Mouse (Mus musculus) mouse embryonic stem cell (cell line): ENCODE results near the gene Gm17581.
"Not testable (repeated sequence)": the region's sequence is repeated elsewhere in the genome, so short reads cannot be mapped to it uniquely, and the experiment has no call there.

ENCODE experiments used
- in situ Hi-C, 2 experiments: fragments of 300-500 bp; cut with MboI; formaldehyde crosslinking; loops; 1 replicate in 1 of 2; 3 replicates in 1 of 2; pipeline ENCODE4 v1.14.3; 2019 to 2020; ENCODE audit warnings: low sequenced_read_pairs in 2 of 2, low pct_unique_long_range_greater_than_20kb in 1 of 2, mixed read lengths in 1 of 2; ENCODE audit not compliant: unreplicated experiment in 1 of 2

Gene Gm17581

DNA sequence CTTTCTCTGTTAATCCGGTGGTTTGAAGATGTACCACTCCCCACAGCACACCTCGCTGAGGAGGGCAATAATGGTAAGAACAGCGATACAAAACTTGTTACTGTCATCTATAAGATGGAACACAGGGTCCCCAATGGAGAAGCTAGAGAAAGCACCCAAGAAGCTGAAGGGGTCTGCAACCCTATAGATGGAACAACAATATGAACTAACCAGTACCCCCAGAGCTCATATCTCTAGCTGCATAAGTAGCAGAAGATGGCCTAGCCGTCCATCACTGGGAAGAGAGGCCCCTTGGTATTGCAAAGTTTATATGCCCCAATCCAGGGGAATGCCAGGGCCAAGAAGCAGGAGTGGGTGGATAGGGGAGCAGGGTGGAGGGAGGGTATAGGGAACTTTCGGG lies at the start of gene Gm17581:
Gm17581 (minus strand) TSS at position 101 of the 400 bp plus-strand sequence.
- in situ Hi-C loops: not testable (repeated sequence)

GRCm38 (mm10) chr2:155784534-155784933 lies 48.9 kb upstream of the Gm17581 start:
- in situ Hi-C loops: no loop called here

GRCm38 (mm10) chr2:155779506-155779905 lies 43.8 kb upstream of the Gm17581 start:
- in situ Hi-C loops: no loop called here

GRCm38 (mm10) chr2:155779066-155779465 lies 43.4 kb upstream of the Gm17581 start:
- in situ Hi-C loops: no loop called here

DNA sequence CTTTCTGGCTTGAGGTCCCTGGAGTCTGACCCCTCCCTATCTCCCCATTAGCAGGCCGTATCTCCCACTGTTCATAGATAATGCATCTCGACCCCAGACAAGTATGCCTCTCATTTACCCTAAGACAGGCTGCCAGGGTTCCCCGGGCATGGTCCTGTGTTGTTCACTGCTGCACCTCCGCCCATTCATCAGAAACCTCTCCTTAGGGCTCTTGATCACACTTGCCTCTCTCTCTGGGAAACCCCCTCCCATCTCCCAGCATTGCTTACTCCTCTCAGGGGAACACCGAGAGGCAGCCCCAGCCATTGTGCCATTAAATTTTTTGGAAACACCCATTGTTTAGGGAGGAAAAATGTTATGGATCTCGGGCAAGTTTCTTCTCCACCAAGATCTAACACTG lies 42.3 kb upstream of the Gm17581 start:
- in situ Hi-C loops: no loop called here

DNA sequence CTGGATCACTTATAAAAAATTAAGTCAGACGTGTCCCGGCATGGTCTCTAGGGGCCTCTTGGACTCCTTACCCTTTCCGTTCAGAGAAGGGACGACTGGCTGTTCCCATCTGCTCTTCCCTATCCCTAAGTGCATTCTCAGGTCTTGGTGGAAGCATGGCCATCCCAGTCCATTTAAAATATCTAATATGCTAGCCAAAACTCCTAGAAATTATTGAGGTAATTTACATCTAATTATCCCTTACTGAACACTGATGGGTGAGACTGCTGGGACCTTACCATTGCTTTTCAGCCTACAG lies 42.0 kb upstream of the Gm17581 start:
- in situ Hi-C loops: no loop called here

DNA sequence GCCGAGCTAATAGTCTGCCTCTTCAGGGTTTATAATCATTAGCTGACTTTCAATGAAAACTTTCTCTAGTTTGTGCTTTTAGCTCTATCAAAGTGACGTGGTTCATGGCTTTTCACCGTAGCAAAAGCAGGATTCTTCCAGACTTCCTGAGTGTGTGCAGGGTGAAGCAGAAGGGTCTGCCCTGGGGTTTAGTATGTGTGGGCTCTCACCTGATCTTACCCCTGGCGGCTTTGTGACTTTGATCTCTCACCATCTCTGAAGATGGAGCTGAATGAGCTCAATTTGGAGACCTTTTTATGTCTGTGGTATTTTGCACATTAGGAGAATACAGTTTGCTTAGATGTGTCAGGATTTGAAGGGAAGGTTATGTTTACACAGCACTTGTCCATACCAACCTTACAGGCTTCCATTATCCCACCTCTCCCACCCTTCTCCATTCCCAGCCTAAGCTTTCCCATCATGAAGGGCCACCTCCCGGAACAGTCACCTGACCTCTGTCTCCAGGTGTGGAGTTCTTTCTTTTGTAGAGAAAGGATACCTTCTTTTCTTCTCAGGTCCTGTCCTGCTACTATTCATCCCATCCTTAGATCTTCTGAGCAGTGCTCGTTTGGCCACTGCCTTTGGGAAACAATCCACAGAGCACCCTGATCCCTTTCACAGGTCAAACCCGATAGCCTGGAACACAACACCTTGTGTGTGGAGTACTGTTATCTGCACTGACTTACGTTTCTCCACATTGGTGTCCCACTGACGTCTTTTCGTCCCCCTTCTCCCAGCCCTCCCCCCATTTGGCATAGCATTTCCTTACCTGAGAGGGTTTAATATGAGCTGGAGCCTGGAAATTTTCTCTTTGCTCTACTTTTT lies 41.4 kb upstream of the Gm17581 start:
- in situ Hi-C loops: no loop called here

- in situ Hi-C loops: no loop called here
Observed at GRCm38 (mm10) chr2:155775685-155776263, 40.1 kb upstream of the Gm17581 start.

DNA sequence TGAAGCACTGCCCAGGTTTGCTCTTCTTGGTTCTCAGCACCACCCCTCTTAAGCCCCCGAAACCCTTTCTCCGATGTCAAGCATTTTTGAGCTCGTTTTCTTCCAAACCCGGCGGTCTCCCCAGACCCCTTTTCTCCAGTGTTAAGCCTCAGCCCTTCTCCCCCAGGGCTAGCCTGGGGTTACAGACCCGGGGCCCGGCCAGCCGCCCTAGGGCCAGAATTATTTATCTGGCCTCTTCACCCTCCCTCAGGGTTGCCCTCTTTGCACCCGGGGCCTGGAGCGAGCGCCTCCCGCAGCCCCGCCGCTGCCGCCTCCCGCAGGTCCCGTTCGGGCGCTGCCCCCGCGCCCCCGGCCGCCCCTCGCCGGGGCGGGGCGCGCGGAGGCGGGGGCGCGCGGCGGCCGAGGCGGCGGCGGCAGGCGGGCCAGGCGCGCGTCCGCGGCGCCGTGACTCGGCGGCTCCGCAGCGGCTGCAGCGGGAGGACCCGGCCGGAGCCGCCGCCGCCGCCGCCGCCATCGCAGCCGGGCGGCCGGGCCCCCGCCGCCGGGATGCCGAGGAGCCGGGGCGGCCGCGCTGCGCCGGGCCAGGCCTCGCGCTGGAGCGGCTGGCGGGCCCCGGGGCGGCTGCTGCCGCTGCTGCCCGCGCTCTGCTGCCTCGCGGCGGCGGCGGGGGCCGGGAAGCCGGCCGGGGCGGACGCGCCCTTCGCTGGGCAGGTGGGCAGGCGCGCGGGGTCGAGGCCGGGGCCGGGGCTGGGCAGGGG lies 39.4 kb upstream of the Gm17581 start, which contains the start of gene Mmp24:
Mmp24 (plus strand) TSS at position 416 of the 758 bp plus-strand sequence.
- in situ Hi-C loops: loop anchor here in 1 of 2 experiments (25.0 kb wide), 1 partner anchor 113 kb away; no protein-coding TSS in a partner anchor

DNA sequence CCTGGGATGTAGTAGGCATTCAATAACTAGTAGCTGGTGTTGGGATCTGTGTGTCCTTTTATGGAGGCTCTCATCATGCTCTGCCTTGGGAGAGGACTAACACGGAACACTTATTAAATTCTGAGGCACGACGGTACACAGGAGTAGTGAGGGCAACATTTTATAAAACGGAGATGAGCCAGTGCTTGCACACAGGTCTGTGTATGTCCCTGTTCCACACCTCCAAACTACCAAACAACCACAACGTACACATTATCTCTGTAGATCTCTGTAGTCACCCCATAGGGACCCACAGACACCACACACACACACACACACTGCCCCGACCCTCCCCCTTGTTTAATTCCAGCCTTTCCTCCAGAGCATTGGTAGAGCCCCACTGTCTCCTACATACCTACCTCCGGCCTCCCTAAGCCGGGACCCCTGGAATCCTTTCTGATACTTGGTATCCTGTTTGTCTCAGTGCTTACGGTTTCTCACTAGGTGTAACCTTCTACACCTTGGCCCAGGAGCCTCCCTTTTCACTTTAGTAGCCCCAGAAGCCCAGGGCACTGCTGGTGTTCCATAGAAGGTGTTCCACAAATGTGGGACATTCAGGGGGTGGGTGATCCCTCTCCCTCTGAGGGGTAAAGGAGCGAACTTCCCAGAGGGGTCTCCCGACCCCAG lies 38.7 kb upstream of the Gm17581 start:
- in situ Hi-C loops: loop anchor here in 1 of 2 experiments (25.0 kb wide), 1 partner anchor 112 kb away; no protein-coding TSS in a partner anchor

- in situ Hi-C loops: loop anchor here in 1 of 2 experiments (25.0 kb wide), 1 partner anchor 111 kb away; no protein-coding TSS in a partner anchor
Observed at GRCm38 (mm10) chr2:155773664-155774063, 38.0 kb upstream of the Gm17581 start.

DNA sequence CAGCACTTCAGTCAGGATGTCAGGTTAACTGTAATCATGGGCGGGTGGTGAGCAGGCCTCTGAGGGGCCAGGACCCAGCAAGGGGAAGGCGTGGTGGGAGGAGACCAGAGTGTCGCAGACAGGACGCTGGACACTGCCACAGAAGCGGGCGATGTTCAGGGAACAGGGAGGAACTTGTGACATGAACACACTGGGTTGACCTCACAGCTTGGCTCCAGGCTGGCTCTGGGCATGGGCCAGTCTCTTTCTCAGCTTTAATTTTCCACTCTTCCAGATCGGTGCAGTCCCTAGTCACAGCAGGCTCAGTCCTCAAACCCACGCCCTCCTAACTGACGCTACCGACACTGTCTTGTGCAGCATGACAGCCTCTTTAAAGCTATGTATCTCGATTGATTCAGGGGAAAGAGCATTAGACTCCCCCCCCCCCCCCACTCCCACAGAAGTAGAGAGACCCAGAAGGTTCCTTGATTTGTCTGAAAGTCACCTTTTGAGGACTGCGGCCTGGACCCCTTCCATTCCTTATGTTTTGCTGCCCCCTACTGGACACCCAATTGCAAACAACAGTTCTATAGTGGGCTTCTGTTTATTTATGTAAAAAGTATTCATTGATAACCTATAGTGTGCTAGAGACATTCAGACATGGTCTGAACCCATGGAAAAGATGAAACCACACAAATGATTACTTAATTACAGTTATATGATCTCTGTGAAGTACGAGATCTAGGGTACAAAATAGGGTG lies 29.2 kb upstream of the Gm17581 start:
- in situ Hi-C loops: loop anchor here in 1 of 2 experiments (25.0 kb wide), 1 partner anchor 103 kb away; no protein-coding TSS in a partner anchor

DNA sequence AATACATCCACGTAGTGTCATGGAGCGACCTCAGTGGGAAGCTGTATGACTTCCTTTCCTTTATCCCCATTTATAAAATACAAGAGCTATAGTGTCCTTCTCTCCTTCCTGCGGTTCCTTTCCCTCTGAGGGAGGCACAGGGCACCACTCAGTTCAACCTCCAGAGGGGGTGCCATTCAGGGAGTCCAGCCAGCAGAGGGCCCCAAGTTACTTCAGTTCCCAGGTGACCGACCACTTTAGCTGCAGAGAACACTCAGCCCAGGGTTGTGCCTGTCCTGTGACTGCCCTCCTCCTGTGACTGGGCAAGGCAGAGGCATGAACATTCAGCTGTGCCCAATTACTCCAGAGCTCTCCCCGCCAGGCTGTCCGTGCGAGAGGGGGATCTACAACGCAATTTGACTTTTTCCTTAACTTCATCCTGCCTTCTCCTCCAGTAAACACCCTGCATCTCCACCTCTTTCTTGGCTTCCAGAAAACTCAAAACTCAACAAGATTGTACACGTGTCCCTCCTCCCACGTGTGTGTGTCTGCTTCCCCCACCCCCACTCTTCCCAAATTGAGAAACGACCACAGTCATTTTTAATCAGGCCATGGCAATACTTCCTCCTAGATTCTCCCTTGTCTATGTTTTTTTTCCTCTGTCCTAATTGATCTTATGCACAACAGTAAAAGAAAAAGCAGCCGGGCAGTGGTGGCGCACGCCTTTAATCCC lies 21.3 kb upstream of the Gm17581 start:
- in situ Hi-C loops: loop anchor here (5.0 to 25.0 kb wide), 4 partner anchors 72 to 242 kb away; partner anchors contain the start of genes Acss2 (in 2 of the 2) and Ggt7 (in 2 of the 2)

- in situ Hi-C loops: loop anchor here (5.0 to 25.0 kb wide), 4 partner anchors 71 to 241 kb away; partner anchors contain the start of genes Acss2 (in 2 of the 2) and Ggt7 (in 2 of the 2)
Observed at GRCm38 (mm10) chr2:155755746-155756145, 20.1 kb upstream of the Gm17581 start.

DNA sequence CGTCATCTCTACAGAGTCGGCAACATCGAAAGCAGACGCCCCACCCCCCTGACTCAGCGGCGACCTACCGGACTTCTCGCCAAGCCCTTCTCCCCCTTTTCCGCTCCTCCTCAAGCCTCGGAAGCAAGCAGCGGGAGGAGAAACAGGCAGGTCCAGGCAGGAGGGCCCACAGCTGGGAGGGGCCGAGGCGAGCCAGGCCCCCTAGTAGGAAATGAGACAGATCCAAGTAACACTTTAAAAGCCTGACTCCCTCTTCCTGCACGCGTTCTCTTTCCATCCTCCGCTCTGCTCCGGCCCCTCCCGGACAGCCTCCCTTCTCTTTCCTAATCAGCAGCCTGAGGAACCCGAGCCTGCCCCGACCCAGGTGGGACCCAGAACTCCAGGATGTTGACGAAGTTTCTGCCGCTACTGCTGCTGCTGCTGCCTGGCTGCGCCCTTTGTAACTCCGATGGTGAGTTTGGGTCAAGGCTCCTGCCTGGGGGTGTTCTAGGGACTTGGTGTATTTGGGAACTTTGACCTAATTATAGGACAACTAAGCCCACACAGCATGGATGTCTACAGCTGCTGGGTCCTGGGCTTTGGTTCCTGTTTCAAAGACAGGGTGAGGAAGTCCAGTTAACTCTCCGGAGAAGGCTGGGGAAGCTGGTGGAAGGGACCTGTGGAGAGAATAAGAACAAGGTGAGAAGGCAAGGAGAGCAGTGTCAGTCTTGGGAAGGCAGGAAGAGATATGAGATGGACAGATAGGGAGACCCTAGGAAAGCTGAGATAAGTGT lies 15.5 kb upstream of the Gm17581 start, which contains the start of gene Procr:
Procr (plus strand) TSS at position 104 of the 773 bp plus-strand sequence.
- in situ Hi-C loops: loop anchor here (10.0 to 25.0 kb wide), 3 partner anchors 66 to 236 kb away; partner anchors contain the start of genes Acss2 (in 2 of the 2) and Ggt7 (in 2 of the 2)

GRCm38 (mm10) chr2:155749394-155749793 lies 13.7 kb upstream of the Gm17581 start:
- in situ Hi-C loops: no loop called here
